Mouse (Mus musculus) liver, embryonic 11.5 days (tissue): ENCODE results near the gene Bcr. TPM values are rescaled to one million over a fixed set of nuclear protein-coding genes. Genes with fewer than 3 reads are reported as not detected.

Experiments used
- ATAC-seq: fragments of 200-750 bp; cut with Nextera tagmentation; replicated peaks from 2 replicates; pipeline ENCODE4 v1.8.0; 2017; ENCODE audit warnings: moderate number of reproducible peaks, mild to moderate bottlenecking, moderate TSS enrichment, moderate library complexity; ENCODE audit not compliant: low FRiP score
- DNase-seq: peaks from one replicate; pipeline ENCODE4 v3.0.0-alpha.2; 2017; ENCODE audit warnings: low spot score
- H3K27ac ChIP-seq: fragments of 300-500 bp; sonication (generic); 2 replicates; pipeline ENCODE4 v1.5.1; 2014; ENCODE audit warnings: mild to moderate bottlenecking, low read depth, low read length, control low read depth
- H3K27me3 ChIP-seq: fragments of 300-500 bp; sonication (generic); replicated peaks from 2 replicates; pipeline ENCODE4 v1.6.1; 2014; ENCODE audit warnings: low read length, mixed read lengths; ENCODE audit not compliant: control insufficient read depth, insufficient read depth
- H3K36me3 ChIP-seq: fragments of 300-500 bp; sonication (generic); 2 replicates; pipeline ENCODE4 v1.6.1; 2014; ENCODE audit warnings: mild to moderate bottlenecking, low read length, moderate library complexity, mixed read lengths; ENCODE audit not compliant: control insufficient read depth, insufficient read depth
- H3K4me1 ChIP-seq: fragments of 300-500 bp; sonication (generic); replicated peaks from 2 replicates; pipeline ENCODE4 v1.6.1; 2014; ENCODE audit warnings: low read length, mixed read lengths; ENCODE audit not compliant: control insufficient read depth, insufficient read depth
- H3K4me2 ChIP-seq: fragments of 300-500 bp; sonication (generic); 2 replicates; pipeline ENCODE4 v1.6.1; 2014; ENCODE audit warnings: mild to moderate bottlenecking, control low read depth, moderate library complexity
- H3K4me3 ChIP-seq: fragments of 300-500 bp; sonication (generic); 2 replicates; pipeline ENCODE4 v1.5.1; 2014; ENCODE audit warnings: low read depth, low read length, control low read depth
- H3K9ac ChIP-seq: fragments of 300-500 bp; sonication (generic); 2 replicates; pipeline ENCODE4 v1.6.1; 2014; ENCODE audit warnings: low read depth, low read length, control low read depth
- H3K9me3 ChIP-seq: fragments of 300-500 bp; sonication (generic); 2 replicates; pipeline ENCODE4 v1.6.1; 2016; ENCODE audit warnings: low read length, inconsistent platforms, mixed read lengths; ENCODE audit not compliant: control insufficient read depth
- WGBS: fragments of 180-500 bp; shearing (Covaris S2); extraction: QIAGEN DNeasy Blood & Tissue Kit; methylation state at CpG from one replicate; pipeline ENCODE4 v1.1.7; 2014; 5-methylcytosine and 5-hydroxymethylcytosine counted together
- polyA plus RNA-seq: library from polyadenylated mRNA; unstranded; fragments of >200 nt; fragmentation: Nextera tagmentation; extraction: Ambion mirVana; gene quantifications from 2 replicates; pipeline ENCODE4 v1.2.1, GENCODE M21; 2014

Gene Bcr
- polyA plus RNA-seq, 1 experiment from 2014 or later: 6.8 TPM

GRCm38 (mm10) chr10:75135518-75136162 lies 75.2 kb downstream of the Bcr start:
- H3K4me1 ChIP-seq: no peaks in the 10 kb centered on the region
- no peak overlapping the region for H3K27ac ChIP-seq
- no peaks in the 10 kb centered on the region for H3K9me3 ChIP-seq
- H3K4me3 ChIP-seq: no peak overlapping the region
- H3K27me3 ChIP-seq: no peaks in the 10 kb centered on the region
- WGBS: 93% methylated on average over 21 of the region's 21 CpGs
- ATAC-seq (no peak), DNase-seq (no peak)
- peaks cover 25% of the 10 kb centered on the region for H3K36me3 ChIP-seq
- no peak overlapping the region for H3K9ac ChIP-seq
- H3K4me2 ChIP-seq: no peak overlapping the region

DNA sequence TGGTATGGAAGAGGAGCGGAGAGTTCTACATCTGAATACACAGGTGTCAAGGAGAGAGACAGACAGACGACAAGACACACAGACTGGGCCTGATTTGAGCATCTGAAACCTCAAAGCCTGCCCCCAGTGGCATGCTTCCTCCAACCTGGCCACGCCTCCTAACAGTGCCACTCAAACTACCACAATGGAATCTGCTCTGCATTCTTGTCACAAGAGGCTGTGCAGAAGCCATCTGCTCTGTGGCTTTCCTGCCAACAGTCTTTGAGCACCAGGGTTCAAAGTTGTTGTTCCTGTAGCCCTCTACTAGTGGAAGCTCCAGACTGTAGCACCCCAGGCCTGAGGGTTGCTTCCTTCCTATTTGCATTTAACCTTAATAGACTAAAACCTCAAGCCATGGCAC lies 76.8 kb downstream of the Bcr start:
- no peaks in the 10 kb centered on the region for H3K9me3 ChIP-seq
- 65% methylated on average over 3 of the region's 3 CpGs for WGBS
- no peak for ATAC-seq
- H3K9ac ChIP-seq: no peak overlapping the region
- no peaks in the 10 kb centered on the region for H3K27me3 ChIP-seq
- no peak overlapping the region for H3K4me3 ChIP-seq
- DNase-seq: no peak
- H3K36me3 ChIP-seq: peaks cover 27% of the 10 kb centered on the region; the same call in 1 of the 2 replicates
- no peak overlapping the region for H3K27ac ChIP-seq
- no peak overlapping the region for H3K4me2 ChIP-seq
- H3K4me1 ChIP-seq: no peaks in the 10 kb centered on the region

DNA sequence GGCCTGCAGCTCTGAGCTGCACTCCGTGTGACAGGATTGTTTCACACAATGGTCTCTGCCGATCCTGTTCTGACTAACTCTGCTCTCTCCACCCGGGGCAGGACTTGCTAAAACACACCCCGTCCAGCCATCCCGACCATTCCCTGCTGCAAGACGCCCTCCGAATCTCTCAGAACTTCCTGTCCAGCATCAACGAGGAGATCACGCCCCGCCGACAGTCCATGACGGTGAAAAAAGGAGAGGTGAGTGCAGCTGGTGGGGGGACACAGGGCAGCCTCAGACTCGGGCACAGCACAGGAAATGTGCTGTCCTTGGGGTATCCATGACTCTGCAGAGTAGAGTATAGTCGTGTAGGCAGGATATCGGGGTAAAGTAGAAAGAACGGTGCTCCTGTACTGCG lies 84.8 kb downstream of the Bcr start:
- no peak for DNase-seq
- Histone ChIP-seq H3K9me3 (no peaks in the 10 kb centered on the region), H3K4me1 (no peaks in the 10 kb centered on the region), H3K27me3 (no peaks in the 10 kb centered on the region), H3K4me3 (no peak overlapping the region), H3K9ac (no peak overlapping the region), H3K4me2 (no peak overlapping the region), H3K27ac (no peak overlapping the region), H3K36me3 (peaks cover 7% of the 10 kb centered on the region)
- no peak for ATAC-seq
- 64% methylated on average over 17 of the region's 17 CpGs for WGBS

DNA sequence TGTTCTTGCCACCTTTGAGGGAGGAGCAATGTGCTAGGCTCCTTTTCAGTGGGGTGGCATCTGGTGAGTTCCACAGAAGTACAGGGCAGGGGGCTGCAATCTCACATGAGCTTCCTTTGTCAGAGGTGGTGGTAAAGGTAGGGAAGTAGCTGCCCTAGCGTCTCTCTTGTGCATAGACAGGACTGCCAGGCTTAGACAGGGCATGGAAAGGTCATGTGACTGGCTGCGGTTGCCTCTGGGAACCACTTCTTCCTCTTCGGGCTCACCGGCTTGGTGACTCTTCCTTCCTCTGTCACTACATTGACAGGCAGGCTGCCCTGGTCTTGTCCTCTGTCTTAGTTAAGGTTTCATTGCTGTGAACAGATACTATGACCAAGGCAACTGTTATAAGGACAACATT lies 85.6 kb downstream of the Bcr start:
- H3K36me3 ChIP-seq: peaks cover 4% of the 10 kb centered on the region

GRCm38 (mm10) chr10:75146619-75147018 lies 86.2 kb downstream of the Bcr start:
- H3K27ac ChIP-seq: no peak overlapping the region
- no peak; the same call in 1 of the 2 replicates for ATAC-seq
- WGBS: 73% methylated on average over 10 of the region's 10 CpGs
- no peaks in the 10 kb centered on the region for H3K27me3 ChIP-seq
- no peaks in the 10 kb centered on the region for H3K4me1 ChIP-seq
- no peak for DNase-seq
- H3K36me3 ChIP-seq: peaks cover 3% of the 10 kb centered on the region; the same call in 1 of the 2 replicates
- H3K4me2 ChIP-seq: peak overlapping the region; percentile 14; the same call in 1 of the 2 replicates
- H3K9ac ChIP-seq: no peak overlapping the region
- H3K4me3 ChIP-seq: no peak overlapping the region
- no peaks in the 10 kb centered on the region for H3K9me3 ChIP-seq

More for the DNA sequence above, 85.6 kb downstream of the Bcr start:
- no peak for DNase-seq
- Histone ChIP-seq H3K4me3 (no peak overlapping the region), H3K27ac (no peak overlapping the region), H3K4me1 (no peaks in the 10 kb centered on the region), H3K27me3 (no peaks in the 10 kb centered on the region), H3K4me2 (peak overlapping the region; percentile 14; the same call in 1 of the 2 replicates), H3K9ac (no peak overlapping the region), H3K9me3 (no peaks in the 10 kb centered on the region)
- 46% methylated on average over 4 of the region's 4 CpGs for WGBS
- 0 out of 2 replicates have a peak, but pooled peaks have one; percentile 30 for ATAC-seq

- no peak for DNase-seq
- WGBS: 53% methylated on average over 6 of the region's 6 CpGs
- H3K36me3 ChIP-seq: peaks cover 7% of the 10 kb centered on the region; the same call in 1 of the 2 replicates
Observed at GRCm38 (mm10) chr10:75148295-75148694, 87.9 kb downstream of the Bcr start.

GRCm38 (mm10) chr10:75150361-75150760 lies 90.0 kb downstream of the Bcr start:
- Histone ChIP-seq H3K4me1 (no peaks in the 10 kb centered on the region), H3K36me3 (peaks cover 9% of the 10 kb centered on the region), H3K4me2 (no peak overlapping the region), H3K9me3 (no peaks in the 10 kb centered on the region), H3K9ac (no peak overlapping the region), H3K27ac (no peak overlapping the region), H3K27me3 (no peaks in the 10 kb centered on the region), H3K4me3 (no peak overlapping the region)
- WGBS: 81% methylated on average over 5 of the region's 5 CpGs
- ATAC-seq: no peak
- no peak for DNase-seq

More at GRCm38 (mm10) chr10:75148295-75148694, 87.9 kb downstream of the Bcr start:
- H3K9ac ChIP-seq: no peak overlapping the region
- no peaks in the 10 kb centered on the region for H3K9me3 ChIP-seq
- H3K4me3 ChIP-seq: no peak overlapping the region
- H3K4me1 ChIP-seq: no peaks in the 10 kb centered on the region
- H3K4me2 ChIP-seq: no peak overlapping the region
- H3K27me3 ChIP-seq: no peaks in the 10 kb centered on the region
- ATAC-seq: no peak
- no peak overlapping the region for H3K27ac ChIP-seq

- Histone ChIP-seq H3K4me2 (no peak overlapping the region), H3K9me3 (no peaks in the 10 kb centered on the region), H3K27me3 (no peaks in the 10 kb centered on the region), H3K4me1 (no peaks in the 10 kb centered on the region), H3K4me3 (no peak overlapping the region), H3K27ac (no peak overlapping the region), H3K9ac (no peak overlapping the region), H3K36me3 (peaks cover 9% of the 10 kb centered on the region)
- DNase-seq (no peak), ATAC-seq (0 out of 2 replicates have a peak, but pooled peaks have one; percentile 27)
Observed at GRCm38 (mm10) chr10:75151311-75151710, 90.9 kb downstream of the Bcr start.

- Histone ChIP-seq H3K9me3 (no peaks in the 10 kb centered on the region), H3K9ac (no peak overlapping the region), H3K4me2 (no peak overlapping the region), H3K36me3 (peaks cover 12% of the 10 kb centered on the region; the same call in 1 of the 2 replicates), H3K4me3 (no peak overlapping the region), H3K27me3 (no peaks in the 10 kb centered on the region), H3K4me1 (0 out of 2 replicates have a peak, but pooled peaks cover 3% of the 10 kb centered on the region), H3K27ac (no peak overlapping the region)
- DNase-seq: no peak
- no peak for ATAC-seq
- 80% methylated on average over 6 of the region's 6 CpGs for WGBS
Observed at GRCm38 (mm10) chr10:75156835-75157234, 96.4 kb downstream of the Bcr start.
